Mouse (Mus musculus) heart, adult 2 months (tissue): ENCODE measurements at regions not wholly inside any gene's neighbourhood (a gene's known extent, or its start where the extent isn't known, plus 50 kb on each side); places are given as distances from the start of the nearest gene placed in this dataset.

Experiments
- DNase-seq, 2 experiments: peaks; one replicate each; pipeline ENCODE4 v3.0.0; 2021
- H3K27ac ChIP-seq: fragments of 200-600 bp; 2 replicates; pipeline ENCODE4 v1.8.1; 2022
- H3K27me3 ChIP-seq: fragments of 200-500 bp; 2 replicates; pipeline ENCODE4 v1.6.1; 2012; ENCODE audit warnings: mild to moderate bottlenecking, low read length, inconsistent platforms, mixed read lengths; ENCODE audit not compliant: control insufficient read depth, insufficient read depth
- H3K36me3 ChIP-seq: fragments of 200-500 bp; 2 replicates; pipeline ENCODE4 v1.6.1; 2012; ENCODE audit warnings: low read length, inconsistent platforms; ENCODE audit not compliant: control insufficient read depth, insufficient read depth
- H3K4me1 ChIP-seq: fragments of 200-500 bp; 2 replicates; pipeline ENCODE4 v1.6.1; 2011; ENCODE audit warnings: low read length; ENCODE audit not compliant: control insufficient read depth, insufficient read depth
- H3K4me3 ChIP-seq: fragments of 200-600 bp; 2 replicates; pipeline ENCODE4 v1.8.1; 2022
- H3K79me2 ChIP-seq: fragments of 200-500 bp; replicated peaks from 2 replicates; pipeline ENCODE4 v1.6.1; 2012; ENCODE audit warnings: mild to moderate bottlenecking, inconsistent platforms, low read length, moderate library complexity, mixed read lengths; ENCODE audit not compliant: control insufficient read depth, insufficient read depth
- H3K9ac ChIP-seq: fragments of 200-500 bp; 2 replicates; pipeline ENCODE4 v1.6.1; 2012; ENCODE audit warnings: low read depth, mild to moderate bottlenecking, control low read depth, inconsistent platforms, low read length, mixed read lengths
- CTCF ChIP-seq: fragments of 200-600 bp; IDR thresholded peaks from 2 replicates; pipeline ENCODE4 v1.8.1; 2022; ENCODE audit warnings: antibody characterized with exemption, mild to moderate bottlenecking, moderate library complexity
- EP300 ChIP-seq: fragments of 200-500 bp; IDR thresholded peaks from 2 replicates; pipeline ENCODE4 v1.6.1; 2011; ENCODE audit warnings: low read depth, low read length, control low read depth; ENCODE audit not compliant: insufficient read depth
- POLR2A ChIP-seq: fragments of 200-500 bp; IDR thresholded peaks from 2 replicates; pipeline ENCODE4 v1.6.1; 2011; ENCODE audit warnings: mild to moderate bottlenecking, low read depth, low read length, control low read depth; ENCODE audit not compliant: insufficient read depth
- WGBS: fragments of 180-500 bp; shearing (Covaris S2); methylation state at CpG from one replicate; pipeline ENCODE4 v1.1.7; 2018; 5-methylcytosine and 5-hydroxymethylcytosine counted together
- intact Hi-C: fragments of 180-260 bp; cut with DNase I; formaldehyde crosslinking; loops from one replicate; pipeline ENCODE4 v1.15.1; 2025

- no peaks in the 10 kb centered on the region for H3K4me1 ChIP-seq
- no peaks in the 10 kb centered on the region for H3K79me2 ChIP-seq
- no peak for DNase-seq
- no peak overlapping the region for H3K9ac ChIP-seq
- no peak overlapping the region for H3K27ac ChIP-seq
- H3K27me3 ChIP-seq, result no peaks in the 10 kb centered on the region
- TF ChIP-seq POLR2A (no peak), EP300 (no peak), CTCF (no peak)
- WGBS, result 60% methylated on average over 3 of the region's 3 CpGs
- no peak overlapping the region for H3K4me3 ChIP-seq
- no peaks in the 10 kb centered on the region for H3K36me3 ChIP-seq
- intact Hi-C loops, result no loop called here
These were observed 362.6 kb downstream of the Rfpl4b start for GRCm38 (mm10) chr10:38458975-38459374.

GRCm38 (mm10) chr10:38458424-38458823 lies 363.2 kb downstream of the Rfpl4b start:
- WGBS, result 76% methylated on average over 3 of the region's 3 CpGs
- H3K79me2 ChIP-seq, result no peaks in the 10 kb centered on the region
- intact Hi-C loops, result no loop called here
- H3K36me3 ChIP-seq, result no peaks in the 10 kb centered on the region
- no peaks in the 10 kb centered on the region for H3K4me1 ChIP-seq
- DNase-seq, result no peak
- H3K4me3 ChIP-seq, result no peak overlapping the region
- no peaks in the 10 kb centered on the region for H3K27me3 ChIP-seq
- no peak for TF ChIP-seq EP300
- TF ChIP-seq CTCF, result no peak
- no peak for TF ChIP-seq POLR2A
- no peak overlapping the region for H3K27ac ChIP-seq
- no peak overlapping the region for H3K9ac ChIP-seq

GRCm38 (mm10) chr10:38456786-38457185 lies 364.8 kb downstream of the Rfpl4b start:
- Histone ChIP-seq H3K4me3 (no peak overlapping the region), H3K27ac (no peak overlapping the region), H3K27me3 (no peaks in the 10 kb centered on the region), H3K9ac (no peak overlapping the region), H3K4me1 (no peaks in the 10 kb centered on the region), H3K36me3 (no peaks in the 10 kb centered on the region), H3K79me2 (no peaks in the 10 kb centered on the region)
- no peak for DNase-seq
- TF ChIP-seq POLR2A (no peak), EP300 (no peak), CTCF (no peak)
- intact Hi-C loops, result no loop called here

- no peak overlapping the region for H3K9ac ChIP-seq
- intact Hi-C loops, result no loop called here
- no peaks in the 10 kb centered on the region for H3K36me3 ChIP-seq
- WGBS, result 71% methylated on average over 4 of the region's 4 CpGs
- no peaks in the 10 kb centered on the region for H3K79me2 ChIP-seq
- H3K4me1 ChIP-seq, result no peaks in the 10 kb centered on the region
- no peaks in the 10 kb centered on the region for H3K27me3 ChIP-seq
- DNase-seq, result no peak
- no peak overlapping the region for H3K27ac ChIP-seq
- H3K4me3 ChIP-seq, result no peak overlapping the region
- no peak for TF ChIP-seq POLR2A
- TF ChIP-seq CTCF, result no peak
- TF ChIP-seq EP300, result no peak
These were observed 372.3 kb downstream of the Rfpl4b start for GRCm38 (mm10) chr10:38449263-38449662.

- Histone ChIP-seq H3K4me1 (no peaks in the 10 kb centered on the region), H3K27me3 (no peaks in the 10 kb centered on the region), H3K79me2 (no peaks in the 10 kb centered on the region), H3K4me3 (no peak overlapping the region), H3K9ac (no peak overlapping the region), H3K36me3 (no peaks in the 10 kb centered on the region), H3K27ac (no peak overlapping the region)
- intact Hi-C loops, result no loop called here
- TF ChIP-seq POLR2A (no peak), EP300 (no peak), CTCF (no peak)
- WGBS, result 90% methylated on average over 1 of the region's 1 CpGs
- DNase-seq, result no peak
These were observed 373.9 kb downstream of the Rfpl4b start for GRCm38 (mm10) chr10:38447706-38448105.

- TF ChIP-seq CTCF (no peak), EP300 (no peak), POLR2A (no peak)
- no peaks in the 10 kb centered on the region for H3K36me3 ChIP-seq
- no peaks in the 10 kb centered on the region for H3K4me1 ChIP-seq
- no peaks in the 10 kb centered on the region for H3K27me3 ChIP-seq
- no peak overlapping the region for H3K4me3 ChIP-seq
- DNase-seq, result no peak
- H3K9ac ChIP-seq, result no peak overlapping the region
- no peaks in the 10 kb centered on the region for H3K79me2 ChIP-seq
- intact Hi-C loops, result no loop called here
- no peak overlapping the region for H3K27ac ChIP-seq
These were observed 374.3 kb downstream of the Rfpl4b start for GRCm38 (mm10) chr10:38447256-38447655.
